Mouse (Mus musculus) CH12.LX (cell line): Measurements from ENCODE around the gene Vasp. TPM values are rescaled to one million over a fixed set of nuclear protein-coding genes. Genes with fewer than 3 reads are reported as not detected.

Experiments
- DNase-seq: peaks from one replicate; pipeline ENCODE4 v3.0.0-alpha.2; 2013; ENCODE audit errors: extremely low read depth
- H3K27ac ChIP-seq: 2 replicates; pipeline ENCODE4 v1.5.1; 2012; ENCODE audit warnings: low read depth, mild to moderate bottlenecking, control low read depth, moderate library complexity; ENCODE audit not compliant: insufficient read depth
- H3K27me3 ChIP-seq: replicated peaks from 2 replicates; pipeline ENCODE3; 2012; ENCODE audit warnings: inconsistent platforms
- H3K36me3 ChIP-seq, 2 experiments: replicated peaks in 1 of 2; 2 replicates each; pipeline versions ENCODE3 to v1.6.1; 2012; ENCODE audit warnings: inconsistent platforms in 1 of 2, low read length in 1 of 2, mild to moderate bottlenecking in 1 of 2, mixed read lengths in 1 of 2, moderate library complexity in 1 of 2; ENCODE audit not compliant: control insufficient read depth in 1 of 2, insufficient read depth in 1 of 2
- H3K4me1 ChIP-seq, 2 experiments: 2 replicates each; pipeline ENCODE4 v1.6.1; 2012; ENCODE audit warnings: inconsistent platforms in 1 of 2, moderate library complexity in 1 of 2; ENCODE audit not compliant: insufficient read depth in 2 of 2, control insufficient read depth in 1 of 2
- H3K4me2 ChIP-seq: 2 replicates; pipeline ENCODE4 v1.6.1; 2012; ENCODE audit warnings: low read depth, mild to moderate bottlenecking, control low read depth; ENCODE audit not compliant: poor library complexity, insufficient read depth, severe bottlenecking
- H3K4me3 ChIP-seq, 3 experiments: fragments of 150-350 bp in 1 of 3; sonication (generic) in 1 of 3; replicated peaks in 1 of 3; 2 replicates each; pipeline versions ENCODE3 to v1.5.1; 2011 to 2012; ENCODE audit warnings: low read depth in 2 of 3, low read length in 2 of 3, mild to moderate bottlenecking in 2 of 3, moderate library complexity in 2 of 3, control low read depth in 1 of 3, improper control_type of control experiment in 1 of 3, inconsistent platforms in 1 of 3, mixed read lengths in 1 of 3; ENCODE audit not compliant: poor library complexity in 1 of 3
- H3K79me2 ChIP-seq: replicated peaks from 2 replicates; pipeline ENCODE4 v1.6.1; 2012; ENCODE audit warnings: mild to moderate bottlenecking, moderate library complexity; ENCODE audit not compliant: control insufficient read depth, poor library complexity, insufficient read depth, severe bottlenecking; ENCODE audit errors: extremely low read depth
- H3K9ac ChIP-seq: 2 replicates; pipeline ENCODE4 v1.6.1; 2012; ENCODE audit warnings: low read depth, mild to moderate bottlenecking, control low read depth, moderate library complexity; ENCODE audit not compliant: insufficient read depth
- H3K9me3 ChIP-seq: replicated peaks from 2 replicates; pipeline ENCODE3; 2012; ENCODE audit warnings: low read length, inconsistent platforms, mixed read lengths
- CHD1 ChIP-seq: IDR thresholded peaks from 2 replicates; pipeline ENCODE4 v1.6.1; 2012; ENCODE audit warnings: low read depth, low read length, improper control_type of control experiment, inconsistent platforms
- E2F4 ChIP-seq: IDR thresholded peaks from 2 replicates; pipeline ENCODE4 v1.6.1; 2011; ENCODE audit warnings: low read depth, low read length, improper control_type of control experiment; ENCODE audit not compliant: insufficient replicate concordance
- ETS1 ChIP-seq: conservative IDR thresholded peaks from 2 replicates; pipeline ENCODE4 v1.6.1; 2012; ENCODE audit warnings: low read depth, mild to moderate bottlenecking, inconsistent platforms, low read length, improper control_type of control experiment, moderate library complexity
- HCFC1 ChIP-seq: IDR thresholded peaks from 2 replicates; pipeline ENCODE4 v1.6.1; 2012; ENCODE audit warnings: low read depth, mild to moderate bottlenecking, inconsistent platforms, low read length, improper control_type of control experiment
- IRF4 ChIP-seq: IDR thresholded peaks from 2 replicates; pipeline ENCODE4 v1.6.1; 2014; ENCODE audit warnings: low read depth, mild to moderate bottlenecking, inconsistent platforms, low read length, improper control_type of control experiment
- KAT2A ChIP-seq: IDR thresholded peaks from 2 replicates; pipeline ENCODE4 v1.6.1; 2012; ENCODE audit warnings: low read length, improper control_type of control experiment, inconsistent platforms; ENCODE audit not compliant: insufficient replicate concordance
- MAX ChIP-seq: IDR thresholded peaks from 2 replicates; pipeline ENCODE4 v1.6.1; 2011; ENCODE audit warnings: low read length, improper control_type of control experiment
- MAZ ChIP-seq: IDR thresholded peaks from 2 replicates; pipeline ENCODE4 v1.6.1; 2012; ENCODE audit warnings: low read depth, mild to moderate bottlenecking, inconsistent platforms, low read length, improper control_type of control experiment, moderate library complexity
- MYC ChIP-seq: IDR thresholded peaks from 2 replicates; pipeline ENCODE4 v1.6.1; 2011; ENCODE audit warnings: low read depth, mild to moderate bottlenecking, improper control_type of control experiment, low read length
- NELFE ChIP-seq: IDR thresholded peaks from 2 replicates; pipeline ENCODE4 v1.6.1; 2011; ENCODE audit warnings: low read depth, low read length, improper control_type of control experiment
- NRF1 ChIP-seq: IDR thresholded peaks from 2 replicates; pipeline ENCODE4 v1.6.1; 2014; ENCODE audit warnings: low read depth, mild to moderate bottlenecking, inconsistent platforms, low read length, improper control_type of control experiment, moderate library complexity
- PAX5 ChIP-seq: IDR thresholded peaks from 2 replicates; pipeline ENCODE4 v1.6.1; 2012; ENCODE audit warnings: low read length, inconsistent platforms, mixed read lengths
- POLR2AphosphoS2 ChIP-seq: IDR thresholded peaks from 2 replicates; pipeline ENCODE4 v1.6.1; 2011; ENCODE audit warnings: low read depth, low read length, improper control_type of control experiment
- RAD21 ChIP-seq: IDR thresholded peaks from 2 replicates; pipeline ENCODE4 v1.6.1; 2011; ENCODE audit warnings: low read depth, mild to moderate bottlenecking, low read length, improper control_type of control experiment, moderate library complexity
- RCOR1 ChIP-seq: conservative IDR thresholded peaks from 2 replicates; pipeline ENCODE4 v1.6.1; 2012; ENCODE audit warnings: low read depth, mild to moderate bottlenecking, inconsistent platforms, low read length, improper control_type of control experiment
- ZC3H11A ChIP-seq: IDR thresholded peaks from 2 replicates; pipeline ENCODE4 v1.6.1; 2012; ENCODE audit warnings: low read depth, mild to moderate bottlenecking, inconsistent platforms, low read length, improper control_type of control experiment
- dilution Hi-C: fragments of 300-500 bp; cut with MboI; formaldehyde crosslinking; loops from 2 replicates; pipeline ENCODE4 v1.14.3; 2020; ENCODE audit warnings: low sequenced_read_pairs; ENCODE audit not compliant: extremely low pct_unique_long_range_greater_than_20kb, extremely low pct_ligation_motif_present
- in situ Hi-C: fragments of 300-500 bp; cut with MboI; formaldehyde crosslinking; loops from 3 replicates; pipeline ENCODE4 v1.14.3; 2019; ENCODE audit warnings: low sequenced_read_pairs, low pct_ligation_motif_present, low pct_unique_long_range_greater_than_20kb, mixed read lengths
- polyA plus RNA-seq: library from polyadenylated mRNA; unstranded; fragments of >175 nt; gene quantifications from 2 replicates; pipeline ENCODE4 v1.2.1, GENCODE M21; 2012; ENCODE audit warnings: low read depth; ENCODE audit not compliant: insufficient read length
- total RNA-seq, 2 experiments: library from RNA; depleted of rRNA; stranded (reverse); fragments of 300-350 nt in 1 of 2; fragments of >200 nt in 1 of 2; gene quantifications; 2 replicates each; pipeline ENCODE4 v1.2.3; 2012 to 2014

Vasp gene
- total and polyA plus RNA-seq, 3 experiments: 114 to 191 (median 125) TPM

DNA sequence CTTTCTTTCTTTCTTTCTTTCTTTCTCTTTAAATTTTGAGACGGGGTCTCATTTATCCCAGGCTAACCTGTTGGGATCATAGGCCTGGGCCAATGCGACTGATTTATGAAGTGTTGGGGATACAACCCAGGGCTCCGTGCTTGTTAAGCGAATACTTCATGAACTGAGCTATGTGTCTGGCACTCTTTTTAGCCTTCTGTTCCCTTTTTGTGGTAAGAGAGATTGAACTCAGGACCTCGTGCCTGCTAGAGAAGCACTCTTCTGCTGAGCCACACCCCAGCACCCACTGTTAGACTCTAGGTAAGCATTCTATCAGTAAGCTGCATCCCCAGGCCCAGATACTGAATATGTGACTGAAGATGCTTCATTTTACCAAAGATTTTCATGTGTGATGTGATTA is 54.1 kb downstream of the Vasp start:
- Histone ChIP-seq H3K4me2 (no peak overlapping the region), H3K27me3 (no peaks in the 10 kb centered on the region), H3K4me1 (peaks cover 2 to 32% of the 10 kb centered on the region in 2 experiments; a peak in 2 of 4 replicates), H3K9me3 (no peaks in the 10 kb centered on the region), H3K9ac (no peak overlapping the region), H3K27ac (no peak overlapping the region), H3K36me3 (peaks cover 5 to 12% of the 10 kb centered on the region in 2 experiments), H3K4me3 (no peak overlapping the region), H3K79me2 (no peaks in the 10 kb centered on the region)
- in situ Hi-C loops (no loop called here), dilution Hi-C loops (no loop called here)
- DNase-seq: no peak
- TF ChIP-seq RCOR1 (no peak), MAZ (no peak), RAD21 (no peak), MAX (no peak), KAT2A (no peak), HCFC1 (no peak), ETS1 (no peak), PAX5 (no peak)

- Histone ChIP-seq H3K27me3 (no peaks in the 10 kb centered on the region), H3K9me3 (peaks cover 5% of the 10 kb centered on the region), H3K4me2 (no peak overlapping the region; the same call in 1 of the 2 replicates), H3K9ac (no peak overlapping the region), H3K27ac (no peak overlapping the region), H3K36me3 (no peaks in the 10 kb centered on the region), H3K4me1 (peaks cover 2 to 25% of the 10 kb centered on the region in 2 experiments; a peak in 2 of 4 replicates), H3K4me3 (no peak overlapping the region), H3K79me2 (no peaks in the 10 kb centered on the region)
- dilution Hi-C loops: no loop called here
- DNase-seq: no peak
- TF ChIP-seq HCFC1 (no peak), NELFE (no peak), ZC3H11A (no peak), CHD1 (no peak), POLR2AphosphoS2 (no peak), MAX (no peak), KAT2A (no peak), E2F4 (no peak), ETS1 (no peak), MYC (no peak), NRF1 (no peak), IRF4 (no peak)
- in situ Hi-C loops: no loop called here
Measured at GRCm38 (mm10) chr7:19214940-19215339, 56.7 kb downstream of the Vasp start.
